Comparison of ENCODE assay signal across 8 mouse cellular contexts in the genomic region with DNA sequence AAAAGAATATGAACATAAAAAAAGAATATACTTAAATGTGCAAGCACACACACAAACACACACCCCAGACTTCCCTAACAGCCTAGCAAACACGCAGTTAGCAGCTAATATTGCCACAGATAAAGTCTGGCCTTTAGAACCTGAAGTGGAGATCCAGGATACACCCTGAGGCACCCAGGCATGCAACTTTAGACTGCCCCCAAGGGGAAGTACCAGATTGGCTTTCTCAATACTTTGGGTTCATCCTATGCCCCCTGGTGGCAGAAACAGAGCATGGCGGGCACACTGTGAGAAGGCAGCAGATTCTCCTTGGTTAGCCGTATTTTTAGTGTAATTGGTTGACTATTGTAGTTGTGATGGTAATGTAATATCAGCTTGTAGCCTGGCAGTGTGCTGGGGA. TPM values are rescaled to one million over a fixed set of nuclear protein-coding genes. Genes with fewer than 3 reads are reported as not detected.
A peak's percentile ranks its signal among the peaks of the same experiment; 100 is the strongest.
DNase-seq lines count a peak whose midpoint lies in the region; ATAC-seq lines count a peak whose summit lies in the region.

No protein-coding gene starts in this region.

- no peak for ATAC-seq in cerebellum, adult (ENCODE audit: insufficient number of reproducible peaks, low FRiP score, low TSS enrichment)
- peak; percentile 28; the same call in 1 of the 2 replicates for ATAC-seq in midbrain, embryonic 16.5 days

- H3K4me3 ChIP-seq in midbrain, embryonic 16.5 days (ENCODE audit: low read depth, low read length), result no peak overlapping the region

- intact Hi-C loops in left cerebral cortex, postnatal 4 days (cut with DNase I), result loop anchor here (2.0 to 5.0 kb wide), 2 partner anchors 72 to 130 kb away; no protein-coding TSS in a partner anchor

- H3K27ac ChIP-seq in midbrain, embryonic 16.5 days (ENCODE audit: low read length), result no peak overlapping the region

- H3K4me1 ChIP-seq in midbrain, embryonic 16.5 days (ENCODE audit: control insufficient read depth, insufficient read depth, low read length), result no peaks in the 10 kb centered on the region

- 16% methylated on average over 3 of the region's 3 CpGs for WGBS in midbrain, embryonic 16.5 days

- H3K36me3 ChIP-seq in midbrain, embryonic 16.5 days (ENCODE audit: control insufficient read depth, insufficient read depth, low read length), result no peaks in the 10 kb centered on the region

- no peak overlapping the region for H3K9ac ChIP-seq in midbrain, embryonic 16.5 days (ENCODE audit: low read depth, low read length)

- peak; percentile 52 for DNase-seq in cerebellum, adult 11 months
- DNase-seq in cerebellum, postnatal 10 days, result peak; percentile 86 to 90
- peak; percentile 79 to 81 for DNase-seq in frontal cortex, postnatal 25 days (ENCODE audit: low spot score in 2 of 2)
- DNase-seq in kidney, adult 11 months, result peak; percentile 63
- peak; percentile 77 for DNase-seq in left cerebral cortex, postnatal 4 days
- peak; percentile 90 to 94 for DNase-seq in spleen, postnatal 36 days (ENCODE audit: low spot score in 2 of 2)

- H3K4me2 ChIP-seq in midbrain, embryonic 16.5 days (ENCODE audit: low read length), result no peak overlapping the region

- H3K27me3 ChIP-seq in midbrain, embryonic 16.5 days (ENCODE audit: control insufficient read depth, insufficient read depth, low read depth, low read length), result no peaks in the 10 kb centered on the region

- H3K9me3 ChIP-seq in midbrain, embryonic 16.5 days (replicated peaks; ENCODE audit: control insufficient read depth, low read length, poor library complexity, severe bottlenecking), result no peaks in the 10 kb centered on the region

RNA-seq across cellular contexts. Expression of a gene that starts 26.2 kb away (rescaled TPM):
- under 1 TPM in 1 of 2 experiments, not detected in 1; 0.44 TPM for total RNA-seq in left cerebral cortex, postnatal 4 days (2021)
- polyA plus RNA-seq in midbrain, embryonic 16.5 days (2015; fragmentation: Nextera tagmentation; extraction: Ambion mirVana), result not detected in 2 replicates

RNA-seq across cellular contexts. Expression of a gene that starts 46.2 kb away (rescaled TPM):
- total RNA-seq in left cerebral cortex, postnatal 4 days (2021), result 10 to 100 TPM; 68.4 to 71.7 TPM
- 112 and 115 TPM in 2 replicates for polyA plus RNA-seq in midbrain, embryonic 16.5 days (2015; fragmentation: Nextera tagmentation; extraction: Ambion mirVana)
